Mouse (Mus musculus) erythroblast, embryonic 14.5 days (primary cell): ENCODE measurements around the gene Foxf1.

ENCODE experiments used
- GATA1 ChIP-seq: IDR thresholded peaks from 2 replicates; pipeline ENCODE4 v1.6.1; 2012; ENCODE audit warnings: low read length, inconsistent platforms, mixed read lengths
- TAL1 ChIP-seq: IDR thresholded peaks from 3 replicates; pipeline ENCODE4 v1.6.1; 2012; ENCODE audit warnings: low read length, inconsistent platforms, mixed read lengths

DNA sequence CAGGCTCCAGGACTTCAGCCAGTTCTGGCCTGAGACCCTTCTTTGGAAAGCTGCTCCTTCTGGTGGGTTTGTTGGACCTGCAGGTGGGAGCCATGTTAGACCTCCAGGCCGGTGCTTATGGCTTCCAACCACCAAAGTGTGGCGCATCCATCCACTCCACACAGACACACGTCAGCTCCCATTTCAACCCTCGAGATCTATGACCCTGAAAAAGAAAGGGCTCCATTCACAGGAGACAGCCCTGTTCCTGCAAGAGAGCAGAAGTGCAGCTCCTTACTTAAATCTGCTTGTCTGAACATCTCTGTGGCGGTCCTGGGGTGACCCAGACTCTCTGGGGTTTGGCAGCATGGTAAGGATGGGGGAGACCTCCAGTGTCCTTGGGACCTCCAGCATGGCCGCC lies 9.3 kb downstream of the Foxf1 start:
- no peak for TF ChIP-seq TAL1
- TF ChIP-seq GATA1: no peak
